In genomic region chr1:167284258-167284836, GRCm38 (mm10) we compare ENCODE assay signal across 8 mouse cellular contexts. TPM values are rescaled to one million over a fixed set of nuclear protein-coding genes. Genes with fewer than 3 reads are reported as not detected.
A peak's percentile ranks its signal among the peaks of the same experiment; 100 is the strongest.
DNase-seq lines count a peak whose midpoint lies in the region; ATAC-seq and TF ChIP-seq lines count a peak whose summit lies in the region.

No protein-coding gene starts in this region.

- H3K27me3 ChIP-seq in intestine, embryonic 15.5 days (replicated peaks): peaks cover 7% of the 10 kb centered on the region; the same call in 1 of the 2 replicates
- peaks cover 6% of the 10 kb centered on the region for H3K27me3 ChIP-seq in liver, embryonic 14.5 days (ENCODE audit: control insufficient read depth, insufficient read depth, low read length)
- no peaks in the 10 kb centered on the region for H3K27me3 ChIP-seq in stomach, postnatal 0 days (ENCODE audit: control insufficient read depth, insufficient read depth, low read length)

- peak overlapping the region; percentile 84 for H3K9ac ChIP-seq in intestine, embryonic 15.5 days
- peak overlapping the region; percentile 78 for H3K9ac ChIP-seq in liver, embryonic 14.5 days (replicated peaks)
- peak overlapping the region; percentile 85 for H3K9ac ChIP-seq in stomach, postnatal 0 days (ENCODE audit: low read length)

- TF ChIP-seq CTCF in liver, embryonic 14.5 days (IDR thresholded peaks at IDR 0.05; ENCODE audit: low read depth): no peak; the same call in 1 of the 2 replicates
- TF ChIP-seq CTCF in stomach, postnatal 0 days (IDR thresholded peaks at IDR 0.05; ENCODE audit: low read depth): peak; percentile 43

- peak overlapping the region; percentile 86 for H3K4me2 ChIP-seq in intestine, embryonic 15.5 days (replicated peaks)
- H3K4me2 ChIP-seq in liver, embryonic 14.5 days (ENCODE audit: low read depth): peak overlapping the region; percentile 99
- peak overlapping the region; percentile 94 for H3K4me2 ChIP-seq in stomach, postnatal 0 days (replicated peaks; ENCODE audit: low read depth)

- TF ChIP-seq EP300 in liver, embryonic 14.5 days (IDR thresholded peaks at IDR 0.05; ENCODE audit: low read depth): no peak
- no peak for TF ChIP-seq EP300 in stomach, postnatal 0 days (optimal IDR thresholded peaks at IDR 0.05)

- WGBS in intestine, embryonic 15.5 days: under 1% methylated on average over 65 of the region's 73 CpGs
- under 1% methylated on average over 73 of the region's 73 CpGs for WGBS in liver, embryonic 14.5 days (ENCODE audit: insufficient replicate concordance)
- WGBS in stomach, postnatal 0 days: under 1% methylated on average over 67 of the region's 73 CpGs

- DNase-seq in layer of hippocampus, adult 18-20 months (ENCODE audit: low spot score in 2 of 2): peak; percentile 42 to 67
- DNase-seq in layer of hippocampus, adult 9-10 months (ENCODE audit: low spot score): no peak
- peak; percentile 66 for DNase-seq in cerebellum, adult 8-10 months
- peak; percentile 68 to 75 for DNase-seq in frontal cortex, postnatal 10 days (ENCODE audit: low spot score in 2 of 2)
- no peak for DNase-seq in liver, embryonic 14.5 days (ENCODE audit: low read depth in 3 of 3, low spot score in 3 of 3)
- DNase-seq in neural tube, embryonic 10.5 days (ENCODE audit: extremely low spot score, low spot score): peak; percentile 93
- DNase-seq in stomach, postnatal 0 days (ENCODE audit: low spot score): peak; percentile 69

- H3K9me3 ChIP-seq in intestine, embryonic 15.5 days: no peaks in the 10 kb centered on the region
- H3K9me3 ChIP-seq in liver, embryonic 14.5 days (ENCODE audit: control insufficient read depth, low read length): no peaks in the 10 kb centered on the region
- H3K9me3 ChIP-seq in stomach, postnatal 0 days (ENCODE audit: control insufficient read depth, low read length): no peaks in the 10 kb centered on the region

- H3K27ac ChIP-seq in intestine, embryonic 15.5 days: peak overlapping the region; percentile 92
- peak overlapping the region; percentile 55 for H3K27ac ChIP-seq in liver, embryonic 14.5 days
- peak overlapping the region; percentile 96 for H3K27ac ChIP-seq in stomach, postnatal 0 days (replicated peaks)

- H3K4me1 ChIP-seq in intestine, embryonic 15.5 days (replicated peaks): peaks cover 9% of the 10 kb centered on the region
- peaks cover 34 to 40% of the 10 kb centered on the region in 2 experiments for H3K4me1 ChIP-seq in liver, embryonic 14.5 days (replicated peaks; ENCODE audit: control insufficient read depth in 2 of 2, insufficient read depth in 2 of 2, low read length in 1 of 2)
- 0 out of 2 replicates have a peak, but pooled peaks cover 2% of the 10 kb centered on the region for H3K4me1 ChIP-seq in stomach, postnatal 0 days (replicated peaks; ENCODE audit: control insufficient read depth, insufficient read depth)

- H3K36me3 ChIP-seq in intestine, embryonic 15.5 days: no peaks in the 10 kb centered on the region
- no peaks in the 10 kb centered on the region for H3K36me3 ChIP-seq in liver, embryonic 14.5 days (replicated peaks; ENCODE audit: control insufficient read depth, insufficient read depth, low read depth)
- no peaks in the 10 kb centered on the region for H3K36me3 ChIP-seq in stomach, postnatal 0 days (ENCODE audit: control insufficient read depth, insufficient read depth, low read length)

- peak; percentile 80 for ATAC-seq in intestine, embryonic 15.5 days
- ATAC-seq in liver, embryonic 14.5 days (ENCODE audit: insufficient read depth): peak; percentile 49
- ATAC-seq in stomach, postnatal 0 days (ENCODE audit: low FRiP score, low TSS enrichment): peak; percentile 21

- peak overlapping the region; percentile 80 for H3K4me3 ChIP-seq in intestine, embryonic 15.5 days (replicated peaks)
- H3K4me3 ChIP-seq in liver, embryonic 14.5 days (ENCODE audit: insufficient read depth in 1 of 2, low read depth in 2 of 2, low read length in 2 of 2): peak overlapping the region; percentile 79 to 86
- peak overlapping the region; percentile 81 for H3K4me3 ChIP-seq in stomach, postnatal 0 days (ENCODE audit: low read depth, low read length)

RNA-seq across cellular contexts. Expression of gene Uck2, which starts 0.8 kb away (rescaled TPM):
- total RNA-seq in layer of hippocampus, adult 18-20 months (2021): 10 to 100 TPM; 28.4 to 35.9 TPM
- polyA plus RNA-seq in intestine, embryonic 15.5 days (2015; fragmentation: Nextera tagmentation; extraction: Ambion mirVana): 49.5 and 52.3 TPM in 2 replicates
- 15.3 and 17.6 TPM in 2 replicates for polyA plus RNA-seq in liver, embryonic 14.5 days (2012; rRNA removed)
- polyA plus RNA-seq in liver, embryonic 14.5 days (2014; fragmentation: Nextera tagmentation; extraction: Ambion mirVana): 42.6 and 43.4 TPM in 2 replicates
- 49.4 and 52.5 TPM in 2 replicates for polyA plus RNA-seq in stomach, postnatal 0 days (2015; fragmentation: Nextera tagmentation; extraction: Ambion mirVana)

RNA-seq across cellular contexts. Expression of gene Tmco1, which starts 23.8 kb away (rescaled TPM):
- total RNA-seq in layer of hippocampus, adult 18-20 months (2021): 10 to 100 TPM; 46.8 to 50.3 TPM
- polyA plus RNA-seq in intestine, embryonic 15.5 days (2015; fragmentation: Nextera tagmentation; extraction: Ambion mirVana): 101 and 109 TPM in 2 replicates
- 33.4 and 43.4 TPM in 2 replicates for polyA plus RNA-seq in liver, embryonic 14.5 days (2012; rRNA removed)
- polyA plus RNA-seq in liver, embryonic 14.5 days (2014; fragmentation: Nextera tagmentation; extraction: Ambion mirVana): 64.1 and 65.4 TPM in 2 replicates
- polyA plus RNA-seq in stomach, postnatal 0 days (2015; fragmentation: Nextera tagmentation; extraction: Ambion mirVana): 77.2 and 81.8 TPM in 2 replicates

Comparison
In these comparisons a context has a peak if more than half of its experiments do, and no peak if none do; other contexts are left out.
1. DNase-seq: peak in layer of hippocampus, adult 18-20 months (2 of 2), cerebellum, adult 8-10 months (single experiment), frontal cortex, postnatal 10 days (2 of 2), neural tube, embryonic 10.5 days (single experiment) and stomach, postnatal 0 days (single experiment); none in layer of hippocampus, adult 9-10 months (single experiment) and liver, embryonic 14.5 days (0 of 3).
2. ATAC-seq: peak in every context shown above with its lines; median percentile 80 in intestine, embryonic 15.5 days; 49 in liver, embryonic 14.5 days; 21 in stomach, postnatal 0 days.
3. Peak in every context shown above with its lines, with median percentiles within 50 percentile points of each other: H3K27ac ChIP-seq, H3K4me2 ChIP-seq, H3K4me3 ChIP-seq and H3K9ac ChIP-seq.